Mouse (Mus musculus) ES-CJ7 (cell line): ENCODE data around the gene Cdkn2d.
A peak's percentile ranks its signal among the peaks of the same experiment; 100 is the strongest.
"Not testable (repeated sequence)": the region's sequence is repeated elsewhere in the genome, so short reads cannot be mapped to it uniquely, and the experiment has no call there.

ENCODE experiments used
- DNase-seq: peaks from one replicate; pipeline ENCODE4 v3.0.0; 2011; ENCODE audit warnings: low read depth, low spot score

Cdkn2d gene

GRCm38 (mm10) chr9:21318792-21319191, 27.6 kb upstream of the Cdkn2d start:
- DNase-seq: no peak

- DNase-seq: no peak
These were observed 25.5 kb upstream of the Cdkn2d start for GRCm38 (mm10) chr9:21316696-21317095.

GRCm38 (mm10) chr9:21315421-21315820, 24.2 kb upstream of the Cdkn2d start:
- DNase-seq: peak; percentile 85

DNA sequence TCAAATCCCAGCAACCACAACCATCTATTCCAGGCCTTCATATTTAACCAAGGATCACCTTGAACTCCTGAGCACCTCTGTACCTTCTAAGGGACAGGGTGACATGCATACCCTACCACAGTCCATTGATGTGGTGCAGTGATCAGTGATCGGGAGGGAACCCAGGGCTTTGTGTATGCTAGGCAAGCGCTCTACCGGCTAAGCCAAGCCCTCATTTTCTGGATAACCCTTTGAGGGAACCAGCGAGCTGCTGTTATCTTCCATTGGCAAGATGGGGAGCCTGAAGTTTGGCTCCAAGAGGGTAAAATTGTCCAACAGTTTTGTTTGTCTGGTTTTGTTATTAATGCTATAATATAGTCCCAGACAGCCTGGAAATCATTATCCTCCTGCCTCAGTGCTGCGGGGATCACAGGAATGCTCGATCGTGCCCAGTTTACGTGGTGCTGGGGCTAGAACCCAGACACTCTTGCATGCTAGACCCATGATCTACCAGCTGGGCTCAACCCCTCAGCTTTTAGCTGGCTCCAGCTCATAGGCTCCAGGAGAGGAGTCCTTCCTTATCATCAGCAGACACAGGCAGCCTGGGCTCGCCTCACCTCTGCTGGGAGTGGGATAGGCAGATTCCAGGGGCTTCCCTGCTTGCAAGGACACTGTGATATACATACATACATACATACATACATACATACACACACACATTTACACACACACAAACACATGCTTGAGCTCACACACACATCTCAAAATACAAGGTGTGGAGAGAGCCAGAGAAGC, 23.3 kb upstream of the Cdkn2d start:
- no peak for DNase-seq

DNA sequence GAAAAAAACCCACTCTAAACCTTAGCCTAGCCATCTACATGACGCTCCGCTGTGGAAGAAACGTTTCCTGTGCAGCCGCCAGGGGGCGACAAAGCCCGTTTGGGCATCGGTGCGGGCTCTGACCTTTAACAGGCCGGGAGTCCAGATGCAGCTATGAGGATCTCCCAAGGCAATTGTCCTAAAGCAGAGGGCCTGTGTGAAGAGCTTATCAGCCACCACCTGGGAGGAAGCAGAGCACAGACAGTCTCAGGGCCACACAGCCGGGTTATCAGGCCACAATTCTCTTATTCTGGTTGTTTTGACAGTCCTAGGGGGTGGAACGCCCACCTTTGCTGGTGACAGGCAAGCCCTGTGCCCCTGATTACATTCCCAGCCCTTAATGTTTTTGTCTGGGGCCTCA, 22.2 kb upstream of the Cdkn2d start:
- peak; percentile 89 for DNase-seq

DNA sequence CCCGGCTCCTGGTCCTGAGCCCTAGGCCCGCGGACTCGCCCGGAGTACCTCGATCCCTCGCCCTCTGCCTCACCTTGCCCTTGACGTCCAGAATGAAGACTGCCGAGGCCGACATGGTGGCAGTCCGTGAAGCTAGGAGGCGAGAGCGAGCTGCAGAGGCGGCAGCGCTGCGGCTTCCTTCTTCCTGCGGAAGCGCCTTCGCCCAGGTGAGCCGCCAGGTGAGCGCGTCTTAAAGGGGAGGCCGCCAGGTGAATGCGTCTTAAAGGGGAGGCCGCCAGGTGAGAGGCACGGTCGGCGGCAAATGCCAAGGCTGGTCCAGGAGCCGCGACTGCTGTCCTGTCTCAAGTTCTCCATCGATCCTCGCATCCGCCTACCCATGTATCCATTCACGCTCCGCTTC, 20.9 kb upstream of the Cdkn2d start, which contains the start of gene Ap1m2:
Gene Ap1m2 (minus strand): TSS at position 204 of the 400 bp plus-strand sequence.
- no peak for DNase-seq

GRCm38 (mm10) chr9:21311695-21312094, 20.5 kb upstream of the Cdkn2d start:
- no peak for DNase-seq

DNA sequence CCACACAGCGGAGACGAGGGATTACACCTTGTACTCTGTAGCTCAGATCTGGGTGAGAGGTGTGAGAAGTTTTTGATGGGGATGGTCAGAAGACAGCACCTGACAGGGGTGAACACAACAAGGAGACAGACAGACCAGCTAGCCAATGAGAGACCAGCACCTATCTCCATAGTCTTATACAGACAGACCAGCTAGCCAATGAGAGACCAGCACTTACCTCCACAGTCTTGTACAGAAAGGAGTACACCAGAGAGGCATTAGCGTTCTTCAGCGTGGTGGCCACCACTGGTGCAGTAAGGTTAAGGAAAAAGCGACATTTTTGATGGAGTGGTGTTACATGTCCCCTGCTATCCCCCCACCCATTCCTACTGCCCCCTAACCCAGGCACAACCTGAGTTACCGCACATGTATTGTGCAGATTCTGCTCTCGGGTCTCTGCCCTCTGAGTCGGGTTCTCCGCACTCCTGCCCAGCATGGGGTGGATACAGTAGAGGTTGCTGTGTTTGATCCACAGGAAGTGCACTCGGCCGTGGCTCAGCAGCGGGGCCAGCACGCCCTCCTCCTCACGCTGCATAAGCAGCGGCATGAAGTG, 18.0 kb upstream of the Cdkn2d start:
- DNase-seq: peak; percentile 99

DNA sequence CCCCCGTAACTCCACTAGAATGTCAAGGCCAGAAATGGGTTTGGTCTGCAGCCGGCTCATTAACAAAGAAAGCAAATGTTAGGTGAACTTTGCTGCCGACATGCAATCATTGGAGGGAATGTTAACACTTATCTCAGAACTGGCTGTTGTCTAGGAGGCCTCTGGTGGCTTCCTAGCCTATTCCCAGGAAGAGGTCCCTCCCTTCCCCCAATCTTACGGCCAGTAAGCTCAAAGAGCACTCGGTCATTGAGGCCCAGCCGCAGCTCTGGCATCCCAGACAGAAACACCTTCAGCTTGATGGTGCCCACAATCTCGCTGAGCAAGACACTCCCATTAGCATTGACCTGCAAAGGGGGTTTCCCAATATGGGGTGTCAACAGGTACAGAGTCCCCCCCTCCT, 13.9 kb upstream of the Cdkn2d start:
- no peak for DNase-seq

DNA sequence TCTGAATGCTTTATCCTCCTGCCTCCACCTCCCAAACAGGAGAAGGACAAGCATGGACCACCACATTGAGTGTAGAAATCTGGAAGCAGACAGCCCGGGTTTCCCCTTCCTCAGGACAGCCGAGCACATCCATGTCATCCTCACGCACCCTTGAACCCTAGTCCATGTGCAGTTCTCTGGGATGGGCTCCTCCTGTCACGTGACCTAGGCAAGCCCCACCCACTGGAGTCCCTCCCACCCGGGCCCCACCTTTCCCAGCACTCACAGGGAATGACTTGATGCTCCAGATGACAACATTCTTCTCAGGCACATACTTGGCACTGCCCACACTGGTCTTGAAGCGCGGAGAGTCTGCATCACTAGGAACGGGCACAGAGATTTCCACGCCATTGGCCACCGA, 7.8 kb upstream of the Cdkn2d start:
- peak; percentile 65 for DNase-seq

DNA sequence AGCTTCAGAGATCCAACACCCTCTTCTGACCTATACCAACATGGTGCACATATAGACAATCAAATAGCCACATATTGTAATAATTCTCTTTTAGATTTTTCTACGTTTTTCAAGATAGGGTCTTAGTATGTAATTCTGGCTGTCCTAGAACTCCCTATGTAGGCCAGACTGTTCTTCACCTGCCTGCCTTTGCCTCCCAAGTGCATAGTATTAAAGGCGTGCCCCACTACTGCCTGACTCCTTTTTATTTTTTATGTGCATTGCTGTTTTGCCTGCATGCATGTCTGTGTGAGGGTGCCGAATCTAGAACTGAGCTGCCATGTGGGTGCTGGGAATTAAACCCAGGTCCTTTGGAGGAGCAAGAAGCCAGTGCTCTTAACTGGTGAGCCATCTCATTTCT, 1.1 kb upstream of the Cdkn2d start:
- DNase-seq: no peak

DNA sequence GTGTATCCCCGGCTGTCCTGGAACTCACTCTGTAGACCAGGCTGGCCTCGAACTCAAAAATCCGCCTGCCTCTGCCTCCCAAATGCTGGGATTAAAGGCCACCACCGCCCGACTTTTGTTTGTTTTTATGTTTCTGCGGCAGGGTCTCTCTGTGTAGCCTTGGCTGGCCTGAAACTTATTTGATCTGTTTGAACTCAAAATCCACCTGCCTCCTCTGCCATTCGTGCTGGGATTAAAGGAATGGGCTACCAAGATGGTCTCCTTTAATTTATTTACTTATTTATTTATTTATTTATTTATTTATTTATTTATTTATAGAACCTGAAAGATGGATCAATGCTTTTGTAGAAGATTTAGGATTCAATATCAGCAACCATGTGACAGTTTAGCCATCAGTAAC, 661 bp upstream of the Cdkn2d start:
- not testable (repeated sequence) for DNase-seq

- DNase-seq: no peak
These were observed 618 bp downstream of the Cdkn2d start for GRCm38 (mm10) chr9:21290589-21290988.

GRCm38 (mm10) chr9:21289337-21289671, 1.9 kb downstream of the Cdkn2d start:
- no peak for DNase-seq

DNA sequence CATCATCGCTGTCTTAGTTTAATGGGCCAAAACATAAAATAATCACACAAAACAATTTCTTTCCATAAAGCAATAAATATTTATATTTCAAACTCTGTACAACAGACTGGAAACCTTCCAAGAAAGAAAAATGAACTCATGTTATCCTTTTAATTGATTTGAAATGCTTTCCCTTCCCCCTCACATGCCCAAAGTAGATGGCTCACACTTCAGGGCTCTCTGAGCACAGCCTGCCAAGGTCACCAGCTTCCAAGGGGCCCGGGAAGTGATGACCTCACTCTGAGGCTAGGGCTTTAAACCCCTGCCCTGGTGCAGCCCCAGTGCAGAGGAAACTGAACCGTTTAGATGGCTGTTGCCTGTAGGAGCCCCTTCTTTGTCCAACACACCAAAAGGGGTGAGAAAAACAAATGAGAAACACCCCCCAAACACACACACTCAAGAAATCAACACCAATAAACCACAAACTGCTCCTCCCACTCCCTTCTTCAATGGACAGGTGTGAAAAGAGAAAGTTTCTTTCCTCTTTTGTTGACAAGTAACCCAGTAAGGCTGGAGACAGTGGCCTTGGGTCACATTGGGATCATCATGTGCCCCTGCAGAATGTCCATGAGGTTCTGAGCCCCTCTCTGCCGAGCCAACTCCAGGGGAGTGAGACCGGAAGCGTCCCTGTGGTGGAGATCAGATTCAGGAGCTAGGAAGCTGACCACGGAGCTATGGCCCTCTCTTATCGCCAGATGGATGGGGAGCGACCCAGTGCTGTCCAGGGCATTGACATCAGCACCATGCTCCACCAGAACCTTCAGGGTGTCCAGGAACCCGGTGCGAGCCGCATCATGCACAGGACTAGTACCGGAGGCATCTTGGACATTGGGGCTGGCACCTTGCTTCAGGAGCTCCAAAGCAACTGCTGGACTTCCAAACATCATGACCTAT, 2.5 kb downstream of the Cdkn2d start:
- no peak for DNase-seq

- DNase-seq: peak; percentile 99
These were observed 3.4 kb downstream of the Cdkn2d start, which contains the start of gene Kri1 for GRCm38 (mm10) chr9:21287571-21288402. Kri1 (minus strand) TSS chr9:21287969.

DNA sequence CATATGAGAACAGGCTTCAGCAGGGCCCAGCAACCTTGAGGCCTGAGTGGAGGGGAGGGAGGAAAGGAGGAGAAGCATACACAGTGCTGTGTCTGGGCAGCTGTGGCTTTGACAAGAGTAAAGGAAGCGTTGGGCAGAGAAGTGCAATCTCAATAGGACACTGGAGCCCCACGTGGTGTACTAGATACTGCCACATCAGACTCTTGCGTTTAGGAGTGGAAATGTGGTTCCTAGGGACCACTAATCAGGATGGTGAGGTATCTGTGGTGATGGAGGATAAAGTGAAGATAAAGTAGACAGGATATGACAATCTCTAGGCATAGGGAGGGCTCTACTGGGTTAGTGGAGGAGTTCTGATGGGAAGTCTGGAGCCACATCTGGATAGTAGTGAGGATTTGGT, 4.5 kb downstream of the Cdkn2d start:
- no peak for DNase-seq

GRCm38 (mm10) chr9:21283994-21284393, 7.2 kb downstream of the Cdkn2d start:
- DNase-seq: no peak

- peak; percentile 68 for DNase-seq
These were observed 7.6 kb downstream of the Cdkn2d start for GRCm38 (mm10) chr9:21283591-21283990.

DNA sequence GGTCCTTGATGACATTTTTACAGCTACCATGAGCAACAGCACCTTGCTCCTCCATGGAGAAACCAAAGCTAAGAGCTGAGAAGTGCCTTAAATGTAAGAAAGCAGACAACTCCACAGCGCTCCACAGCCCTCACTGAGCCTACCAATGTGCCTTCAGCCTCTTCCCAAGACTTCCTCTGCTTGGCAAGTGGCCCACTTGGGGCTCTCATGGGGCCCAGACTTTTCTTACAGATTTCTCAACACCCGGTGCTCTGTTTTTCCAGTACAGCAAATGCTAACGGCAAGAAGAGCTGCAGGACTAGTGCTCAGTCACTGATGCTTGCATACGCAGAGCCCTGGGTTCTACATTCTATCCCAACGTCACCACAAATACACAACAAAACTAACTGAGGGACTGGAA, 13.4 kb downstream of the Cdkn2d start:
- no peak for DNase-seq

- DNase-seq: no peak
These were observed 14.9 kb downstream of the Cdkn2d start for GRCm38 (mm10) chr9:21276307-21276706.
